Mouse (Mus musculus): ENCODE measurements around the gene Rnf187.

Gene Rnf187

DNA sequence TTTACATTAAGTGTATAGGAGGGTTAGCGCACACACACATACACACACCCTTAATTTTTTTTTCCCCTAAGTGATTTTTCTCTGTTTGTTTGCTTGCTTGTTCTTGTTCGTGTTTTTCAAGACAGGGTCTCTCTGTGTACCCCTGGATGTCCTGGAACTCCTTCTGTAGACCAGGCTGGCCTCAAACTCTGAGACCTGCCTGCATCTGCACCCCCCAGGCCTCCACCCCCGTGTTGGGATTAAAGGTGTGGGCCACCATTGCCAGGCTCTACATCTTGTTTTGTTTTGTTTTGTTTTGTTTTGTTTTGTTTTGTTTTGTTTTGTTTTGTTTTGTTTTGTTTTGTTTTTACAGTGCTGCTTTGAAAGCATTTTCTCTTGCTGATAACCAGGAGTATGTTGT, 8.6 kb upstream of the Rnf187 start:
- DNase-seq = no peak

DNA sequence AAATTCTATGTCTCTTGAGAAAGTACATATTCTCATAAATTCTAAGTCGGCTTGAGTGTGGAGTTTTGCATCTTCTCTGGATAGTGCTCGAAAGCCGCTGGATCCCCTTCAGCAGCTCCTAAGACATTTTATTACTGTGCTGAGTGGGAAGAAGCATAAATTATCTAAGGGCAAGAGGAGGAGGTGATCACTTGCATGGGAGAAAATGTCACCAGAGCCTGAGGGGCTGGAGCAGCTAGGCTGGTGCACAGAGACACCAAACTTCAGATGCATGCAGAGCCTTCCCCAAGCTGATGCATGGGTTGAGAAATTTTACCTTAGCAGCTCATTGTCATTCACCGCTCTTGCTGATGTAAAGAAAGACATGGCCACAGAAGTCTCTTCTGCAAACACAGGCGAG, 5.4 kb upstream of the Rnf187 start:
- no peak for DNase-seq

DNA sequence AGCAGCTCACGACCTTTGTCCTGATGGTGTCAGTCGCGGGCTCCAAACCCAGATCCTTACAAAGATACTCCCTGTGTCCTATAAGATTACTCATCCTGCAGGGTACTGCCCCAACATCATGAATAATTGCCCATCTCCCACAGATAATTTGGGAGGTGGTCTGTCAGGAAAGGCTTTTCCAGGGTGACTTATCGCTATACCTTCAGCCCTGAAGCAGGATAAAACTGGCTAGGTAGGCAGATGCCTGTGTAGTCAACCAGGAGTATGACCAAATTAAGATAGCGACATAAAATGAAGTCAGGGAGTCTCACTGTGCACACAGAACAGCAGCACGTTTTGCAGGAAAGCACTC, 348 bp upstream of the Rnf187 start:
- DNase-seq = no peak

DNA sequence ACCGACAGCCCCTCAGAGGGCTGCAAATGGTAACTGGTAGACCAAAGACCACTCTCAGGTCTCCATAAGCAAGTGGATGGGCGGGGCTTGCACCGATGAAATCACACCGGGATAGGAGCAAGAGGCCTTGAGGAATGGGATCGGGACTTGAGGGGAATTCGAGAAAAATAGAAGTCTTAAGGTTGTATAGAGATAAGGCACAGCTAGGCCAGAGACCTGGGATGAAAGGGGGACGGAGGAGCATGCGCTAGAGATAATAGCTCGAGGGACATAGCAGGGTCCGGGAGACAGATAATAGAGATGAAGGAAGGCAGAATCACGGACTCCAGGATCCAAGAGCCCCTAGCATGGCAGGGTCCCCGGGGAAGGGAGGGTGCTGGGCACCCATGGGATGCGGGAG, 807 bp downstream of the Rnf187 start:
- DNase-seq = no peak

DNA sequence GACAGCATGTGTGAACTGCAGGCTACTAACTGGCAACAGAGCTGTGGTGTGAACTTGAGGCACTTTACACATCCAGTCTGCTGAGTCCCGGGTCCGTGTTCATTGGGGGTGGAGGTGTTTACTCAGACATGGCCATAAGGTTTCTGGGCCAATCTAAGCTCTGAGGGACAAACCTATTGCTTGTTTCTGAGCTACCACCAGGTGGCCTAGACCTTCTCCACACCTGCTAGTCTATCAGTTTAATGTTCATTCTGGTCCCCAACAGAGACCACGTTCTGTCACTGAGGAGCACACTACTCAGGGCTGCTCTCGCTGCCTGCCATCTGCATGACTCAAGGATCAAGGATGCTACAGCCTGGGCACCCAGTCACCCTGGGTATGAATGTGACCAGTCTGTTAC, 7.1 kb downstream of the Rnf187 start:
- no peak for DNase-seq

DNA sequence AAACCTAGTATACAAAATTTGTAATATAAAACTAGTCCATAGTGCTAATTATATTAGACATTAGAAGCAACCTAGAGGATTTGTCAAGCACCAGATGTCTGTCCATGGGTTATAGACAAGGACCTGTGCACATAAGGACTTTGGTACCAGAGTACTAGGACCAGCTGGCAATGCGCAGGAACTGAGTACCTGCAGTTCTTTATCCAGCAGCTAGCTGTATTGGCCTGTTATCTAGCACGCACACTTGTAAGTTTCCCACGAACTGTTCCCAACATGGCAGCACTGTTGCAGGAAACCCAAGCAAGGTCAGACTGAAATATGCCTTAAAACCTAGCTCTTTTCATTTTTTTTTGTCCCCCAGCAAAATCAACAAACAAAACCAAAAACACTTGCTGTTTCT, 8.5 kb downstream of the Rnf187 start:
- DNase-seq = no peak

DNA sequence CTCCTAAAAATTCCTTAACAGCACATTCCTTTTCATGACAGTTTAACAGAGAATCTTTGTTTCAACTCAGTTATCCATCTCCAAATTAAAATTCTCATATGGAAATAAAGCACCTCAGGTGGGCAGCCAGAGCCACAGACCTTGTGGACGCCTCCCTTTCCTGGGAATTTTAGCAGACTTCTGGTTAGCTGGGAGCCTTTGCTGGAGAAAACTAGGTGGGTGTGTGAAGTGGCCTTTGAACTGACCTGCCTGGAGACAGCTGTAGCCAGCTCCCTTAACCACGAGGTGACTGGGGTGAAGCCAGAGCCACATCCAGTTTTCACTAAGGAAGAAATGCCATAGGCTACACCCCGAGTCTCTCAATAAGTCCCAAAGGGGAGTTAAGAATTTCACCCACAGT, 9.1 kb downstream of the Rnf187 start:
- DNase-seq = no peak

DNA sequence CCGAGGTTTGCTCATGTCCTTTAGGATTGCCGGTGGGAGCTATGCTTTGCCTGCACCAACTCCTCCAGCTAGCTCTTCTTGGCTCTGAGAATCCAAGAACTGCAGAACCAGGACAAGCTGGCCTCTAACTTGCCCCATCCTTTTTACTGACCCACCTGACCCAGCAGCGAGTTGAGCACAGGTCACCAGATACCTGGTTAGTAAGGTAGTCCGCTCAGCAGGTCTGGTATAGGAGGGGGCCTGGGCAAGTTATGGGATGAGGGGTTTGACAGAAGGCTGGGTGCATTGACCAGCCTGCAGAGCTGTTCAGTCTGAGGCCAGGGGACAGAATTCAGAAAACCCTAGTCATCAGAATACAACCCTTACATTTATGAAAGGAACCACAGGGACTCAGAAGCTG, 9.7 kb downstream of the Rnf187 start:
- no peak for DNase-seq

DNA sequence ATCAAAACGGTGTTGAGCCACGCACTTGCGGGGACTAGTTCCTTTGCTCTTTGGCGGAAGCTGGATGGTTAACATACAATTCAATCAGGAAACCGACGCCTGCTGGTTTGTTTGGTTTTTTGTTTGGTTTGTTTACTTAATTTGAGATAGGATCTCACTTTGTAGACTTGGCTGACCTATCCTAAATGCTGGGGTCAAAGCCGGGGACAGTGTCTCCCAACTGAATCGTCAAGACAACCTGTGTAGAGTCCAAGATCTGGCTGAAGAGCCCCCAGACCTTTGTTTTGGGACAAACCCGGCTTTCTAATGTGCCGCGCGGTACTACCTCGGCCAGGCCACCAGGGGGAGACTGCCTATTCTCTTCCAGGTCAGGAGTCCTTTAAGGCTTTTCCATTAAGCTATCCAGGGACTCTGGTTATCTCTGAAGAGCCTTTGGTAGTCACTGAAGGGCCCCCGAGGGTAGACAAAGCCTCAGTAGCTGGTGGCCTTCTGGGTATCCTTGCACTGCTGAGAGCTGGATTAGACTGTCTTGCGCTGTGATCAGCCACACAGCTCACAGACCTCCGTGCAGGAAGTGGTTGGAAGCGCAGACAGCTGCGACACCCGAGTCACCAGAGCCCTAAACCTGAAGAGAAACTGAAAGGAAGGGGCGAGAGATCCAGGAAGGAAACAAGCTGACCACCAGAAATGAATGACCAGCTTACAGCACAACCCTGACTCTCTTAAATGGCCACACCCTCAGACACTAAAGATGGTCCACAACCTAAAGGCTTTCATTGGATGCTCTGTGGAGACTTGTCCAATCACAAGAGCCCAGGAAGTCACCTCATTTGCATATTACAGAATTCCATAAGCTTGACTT, 10.7 kb downstream of the Rnf187 start:
- peak; percentile 64 to 68 for DNase-seq

DNA sequence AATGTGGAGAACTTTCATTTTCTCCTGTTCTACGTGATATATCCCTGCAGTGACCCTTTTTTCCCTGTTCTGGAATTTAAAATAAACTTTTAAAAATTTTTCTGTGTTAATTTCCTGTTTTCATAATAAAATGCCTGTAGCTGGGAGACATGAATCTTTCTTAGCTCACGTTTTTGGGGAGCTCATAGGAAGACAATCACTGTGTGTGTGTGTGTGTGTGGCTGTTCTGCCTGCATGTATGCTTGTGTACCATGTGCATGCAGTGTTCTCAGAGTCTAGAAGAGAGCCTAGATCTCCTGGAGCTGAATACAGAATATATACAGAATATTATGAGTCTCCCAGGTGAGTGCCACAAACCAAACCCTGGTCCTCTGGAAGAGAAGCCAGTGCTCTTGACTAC, 11.7 kb downstream of the Rnf187 start:
- DNase-seq = no peak

DNA sequence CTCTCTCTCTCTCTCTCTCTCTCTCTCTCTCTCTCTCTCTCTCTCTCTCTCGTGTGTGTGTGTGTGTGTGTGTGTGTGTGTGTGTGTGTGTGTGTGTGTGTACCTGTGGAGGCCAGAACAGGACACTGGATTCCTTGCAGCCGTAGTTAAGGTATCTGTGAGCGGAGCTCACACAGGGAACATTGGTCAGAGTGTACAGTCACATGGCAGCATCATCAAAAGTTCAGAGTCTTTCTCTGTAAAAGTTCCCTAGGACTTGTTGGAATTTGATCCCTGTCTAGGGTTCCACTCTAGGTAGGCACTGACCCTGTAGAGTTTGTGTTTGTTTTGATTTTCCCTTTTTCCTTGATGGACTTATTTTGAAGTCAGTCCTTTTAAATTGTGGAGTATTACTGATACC, 12.1 kb downstream of the Rnf187 start:
- no peak for DNase-seq

DNA sequence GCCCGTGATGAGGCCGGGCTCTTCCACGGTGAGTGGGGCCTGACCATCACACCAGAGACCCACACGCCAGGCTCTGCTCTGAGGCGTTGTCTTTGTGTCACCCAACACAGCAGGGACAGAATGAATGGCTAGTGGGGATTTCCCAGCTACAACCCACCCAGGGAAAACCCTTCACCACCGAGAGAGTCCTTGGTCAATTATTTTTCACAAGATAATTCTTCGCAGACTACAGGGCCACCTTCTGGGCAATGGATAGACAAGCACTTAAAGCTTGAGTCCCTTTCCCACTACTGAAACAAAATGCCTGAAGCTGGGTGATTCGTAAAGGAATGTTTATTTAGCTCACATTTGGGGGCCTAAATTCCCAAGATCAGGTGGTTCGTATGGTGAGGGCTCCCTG, 16.3 kb downstream of the Rnf187 start:
- no peak for DNase-seq

DNA sequence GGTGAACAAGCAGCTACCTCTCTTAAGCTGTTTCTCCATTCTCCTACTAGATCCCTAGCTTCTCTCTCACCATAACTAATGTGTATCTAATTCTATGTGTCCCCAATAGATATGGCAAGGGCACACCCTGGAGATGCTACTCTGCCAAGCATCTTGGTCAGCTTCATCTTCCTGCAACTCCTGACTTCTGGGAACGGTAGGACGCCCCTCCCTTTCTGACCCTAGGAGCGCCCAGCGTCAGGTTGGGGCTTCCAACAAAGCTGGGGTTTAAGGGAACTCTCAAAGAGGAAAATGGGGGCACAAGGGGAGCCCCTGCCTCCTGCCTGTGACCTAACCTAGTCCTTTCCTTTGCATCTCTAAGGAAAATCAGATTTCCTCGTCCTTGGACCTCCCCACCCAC, 20.0 kb downstream of the Rnf187 start:
- no peak for DNase-seq

DNA sequence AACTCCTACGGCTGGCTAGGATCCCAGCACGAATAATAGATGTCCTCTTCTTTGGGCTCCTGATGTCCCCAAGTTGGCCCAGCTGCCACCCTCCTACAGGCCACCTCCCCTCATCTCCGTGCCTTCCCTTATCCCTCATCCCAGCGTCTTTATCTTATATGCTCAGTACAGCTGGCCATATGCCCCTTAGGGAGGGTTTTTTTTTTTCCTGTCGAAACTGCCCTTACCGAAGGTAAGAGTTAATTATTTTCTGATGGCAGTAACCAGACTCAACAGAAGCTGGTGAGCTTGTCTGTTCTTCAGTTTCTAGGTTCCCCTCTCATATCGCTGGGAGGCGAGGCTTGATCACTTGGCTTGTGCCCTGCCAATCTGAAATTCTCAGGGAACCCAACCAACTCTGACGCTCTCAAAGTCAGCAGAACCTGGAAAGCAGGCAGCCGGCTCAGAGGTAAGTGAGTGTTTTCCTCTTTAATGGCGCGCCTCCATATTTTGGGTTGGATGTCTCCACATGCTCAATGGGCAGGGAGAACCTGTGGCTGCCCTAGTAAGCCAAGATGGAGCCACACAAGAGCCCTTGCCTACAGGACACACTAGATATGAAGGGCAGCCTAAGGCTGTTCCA, 20.9 kb downstream of the Rnf187 start, which contains the start of gene Btnl10:
Gene Btnl10, plus strand, starts transcription at position 164 of the 622 bp plus-strand sequence.
- no peak for DNase-seq

DNA sequence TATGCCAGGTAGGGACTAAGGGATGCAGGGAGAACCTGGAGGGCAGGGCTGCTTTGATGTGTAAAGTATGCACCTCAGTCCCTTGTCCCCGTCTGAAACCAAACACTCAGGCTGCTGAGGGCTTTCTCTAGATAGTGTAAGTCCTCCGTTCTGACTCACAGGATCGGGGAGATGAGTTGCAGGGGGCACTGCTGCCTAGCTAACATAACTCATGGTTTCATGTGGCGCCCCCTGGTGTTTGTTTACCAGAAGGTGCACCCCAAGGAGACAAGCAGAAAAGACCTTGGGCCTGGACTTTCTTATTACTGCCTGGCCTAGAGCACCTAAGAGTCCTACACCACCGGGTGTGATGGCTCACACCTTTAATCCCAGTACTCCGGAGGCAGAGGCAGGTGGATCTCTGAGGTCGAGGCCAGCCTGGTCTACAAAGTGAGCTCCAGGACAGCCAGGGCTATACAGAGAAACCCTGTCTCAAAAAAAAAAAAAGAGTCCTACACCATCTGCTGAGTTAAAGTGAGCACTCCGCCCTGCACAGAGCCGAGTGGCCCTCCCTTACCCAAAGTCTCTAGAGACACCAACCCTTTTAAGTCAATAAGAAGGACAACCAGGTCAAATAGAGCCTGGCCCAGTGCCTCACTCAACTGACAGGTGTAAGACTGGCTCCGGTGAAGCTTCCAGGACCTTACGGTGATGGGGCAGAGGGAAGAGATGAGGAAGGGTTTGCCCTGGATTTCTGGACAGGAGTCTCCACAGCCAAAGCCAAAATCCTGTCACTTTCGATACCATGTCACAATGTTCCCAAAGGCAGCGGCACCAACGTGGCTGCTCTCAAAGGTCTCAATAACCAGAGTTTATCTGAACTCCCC, 21.6 kb downstream of the Rnf187 start:
- peak; percentile 37 to 40 for DNase-seq

DNA sequence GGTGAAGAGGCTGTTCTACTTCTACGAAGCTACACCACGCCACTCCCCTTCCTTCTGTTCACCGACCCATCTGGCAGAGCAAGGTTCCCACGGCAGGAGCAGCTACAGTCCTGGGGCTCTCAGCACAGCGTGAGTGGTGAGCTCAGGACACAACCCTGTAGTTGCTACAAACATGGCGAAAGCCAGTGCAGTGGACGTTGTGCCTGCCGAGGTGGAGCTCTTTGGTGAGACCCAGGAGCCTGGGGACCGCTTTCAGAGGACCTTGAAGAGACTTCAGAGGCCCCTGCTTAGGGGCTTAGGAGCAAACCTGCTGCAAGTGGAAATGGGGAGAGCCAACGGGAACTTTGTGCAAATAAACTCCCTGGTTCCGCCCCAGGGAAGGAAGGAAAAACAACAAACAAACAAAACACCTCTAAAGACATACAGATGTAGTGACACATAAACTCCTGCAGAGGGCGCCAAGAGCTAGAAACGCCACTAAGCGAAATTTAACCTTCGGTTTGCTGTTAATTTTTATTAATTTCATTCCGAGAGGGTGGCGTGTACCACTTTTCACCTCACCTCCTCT, 24.2 kb downstream of the Rnf187 start:
- peak; percentile 31 to 43 for DNase-seq

DNA sequence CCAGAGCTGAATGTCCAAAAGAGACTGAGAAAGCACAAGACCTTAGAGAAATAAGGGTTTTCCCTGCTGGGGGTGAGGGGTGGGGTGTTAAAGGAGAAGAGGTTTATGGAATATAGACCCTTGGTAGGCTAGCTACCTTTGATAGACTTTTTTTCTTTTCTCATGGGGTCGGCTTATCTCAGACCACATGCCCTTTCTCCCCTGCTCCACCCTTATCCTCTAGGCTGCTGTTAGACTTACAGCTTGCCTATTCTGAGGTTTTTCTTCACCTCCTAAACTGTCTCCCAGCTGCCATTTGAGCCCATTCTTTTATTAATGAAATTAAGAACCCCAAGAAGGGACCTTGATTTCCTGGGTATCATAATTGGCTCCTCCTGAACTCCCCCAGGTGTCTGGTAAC, 24.9 kb downstream of the Rnf187 start:
- no peak for DNase-seq

DNA sequence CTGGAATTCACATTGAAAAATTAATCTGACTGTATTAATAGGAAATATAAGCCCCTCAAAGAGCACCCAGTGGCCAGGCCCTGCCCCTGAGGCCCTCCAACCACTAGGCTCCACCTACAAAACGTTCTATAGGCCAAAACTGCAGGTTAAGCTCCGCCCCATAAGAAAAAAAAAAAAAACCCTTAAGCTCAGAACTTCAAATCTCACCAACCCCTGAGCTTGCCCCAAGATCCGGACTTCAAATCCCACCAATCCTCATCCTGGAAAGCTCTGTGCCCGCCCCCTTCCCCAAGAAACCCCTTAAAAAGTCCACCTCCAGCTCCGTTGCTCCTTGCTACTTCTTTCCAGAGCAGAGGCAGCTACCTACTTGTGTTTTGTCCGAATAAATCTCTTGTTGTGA, 33.9 kb downstream of the Rnf187 start:
- no peak for DNase-seq

DNA sequence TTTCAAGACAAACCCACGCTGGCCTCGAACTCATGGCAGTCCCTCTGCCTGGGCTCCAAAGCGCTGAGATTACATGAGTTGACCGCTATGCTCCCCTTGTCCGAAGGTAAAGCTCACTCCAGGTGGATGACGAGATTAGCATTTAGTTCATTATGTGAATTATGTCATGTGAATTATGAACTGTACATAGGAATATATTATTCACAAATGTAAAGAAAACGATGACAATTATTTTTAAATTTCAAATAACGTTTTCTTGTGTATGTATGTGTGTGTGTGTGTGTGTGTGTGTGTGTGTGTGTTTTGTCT, 34.4 kb downstream of the Rnf187 start:
- no peak for DNase-seq

DNA sequence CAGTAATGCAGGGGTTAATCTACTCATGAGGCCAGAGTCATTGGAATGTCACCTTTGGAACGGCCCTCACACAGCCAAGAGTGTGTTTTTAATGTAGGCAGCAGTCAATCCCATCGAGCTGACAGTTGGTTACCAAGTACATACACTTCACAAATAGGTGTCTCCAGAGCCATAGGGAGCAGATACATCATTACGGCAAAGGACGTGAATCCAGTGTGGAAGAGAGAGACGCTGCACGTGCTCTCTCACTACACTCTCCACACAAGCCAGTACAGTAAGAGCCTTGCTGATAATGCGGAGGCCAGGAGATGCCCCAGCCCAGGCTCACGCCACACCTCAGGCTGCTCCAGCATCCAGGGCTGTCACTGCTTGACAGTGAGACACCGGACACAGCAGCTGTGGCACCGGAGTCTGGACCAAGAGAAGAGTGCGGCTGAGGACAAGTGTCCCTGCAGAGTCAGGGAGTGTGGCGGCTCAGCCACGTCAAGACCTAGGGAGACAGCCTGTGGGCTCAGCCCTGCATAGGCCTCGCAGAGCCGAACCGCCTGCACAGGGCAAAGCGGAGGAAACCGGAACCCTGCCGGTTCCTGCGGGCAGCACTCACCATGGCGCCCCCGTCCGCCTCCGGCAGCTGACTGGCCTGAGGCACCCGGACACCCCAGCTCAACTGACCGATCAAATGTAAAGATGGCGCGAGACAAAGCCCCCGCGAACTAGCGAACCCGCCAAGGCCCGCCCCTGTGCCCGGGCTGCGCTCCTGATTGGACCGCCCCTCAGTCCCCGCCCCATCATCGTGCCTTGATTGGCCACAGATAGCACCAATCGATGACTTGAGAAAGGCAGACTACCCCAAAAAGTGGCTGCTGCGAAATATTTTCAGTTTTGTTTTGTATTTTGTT, 35.0 kb downstream of the Rnf187 start, which contains the start of gene Zfp39:
Gene Zfp39, minus strand, starts transcription at position 715 of the 899 bp plus-strand sequence.
- DNase-seq = peak; percentile 96 to 97

DNA sequence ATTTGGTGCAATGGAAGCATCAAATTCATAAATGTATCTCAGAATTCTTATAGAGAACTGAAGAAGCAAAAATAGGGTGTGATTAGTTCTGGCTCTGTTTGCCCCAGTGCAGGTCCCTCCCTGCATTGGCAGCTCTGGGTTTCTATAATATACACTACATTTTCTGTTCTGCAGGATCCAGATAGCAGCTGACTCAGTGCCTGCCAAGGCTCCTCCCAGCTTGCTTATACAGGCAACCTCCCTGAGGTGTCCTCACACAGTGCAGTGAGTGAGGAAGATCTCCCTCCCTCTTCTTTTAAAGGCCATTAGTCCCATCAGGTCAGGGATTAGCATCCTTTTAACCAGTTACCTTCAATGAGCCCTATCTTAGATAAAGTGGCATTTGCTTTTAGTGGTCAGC, 37.6 kb downstream of the Rnf187 start:
- no peak for DNase-seq

DNA sequence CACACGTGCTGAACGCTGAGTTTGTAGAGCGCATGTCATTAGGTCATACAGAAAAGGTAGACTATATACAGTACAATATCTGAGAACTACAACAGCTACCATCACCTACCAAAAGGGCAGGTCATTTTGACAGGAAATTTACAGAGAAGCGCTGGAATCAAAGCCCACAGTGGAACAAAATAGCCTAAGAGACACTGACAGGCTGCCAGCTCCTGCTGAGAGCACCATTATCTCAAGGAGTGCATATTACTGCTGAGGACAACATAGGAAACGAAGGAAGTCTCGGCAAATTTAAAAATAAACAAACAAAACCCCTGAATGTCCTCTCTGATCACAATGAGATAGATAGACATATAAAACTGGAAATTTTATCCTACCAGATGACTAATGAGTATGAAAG, 41.2 kb downstream of the Rnf187 start:
- DNase-seq = no peak

Measured in cerebellum, postnatal 36 days (tissue).